Mouse (Mus musculus): ENCODE results near the gene H2al1f. TPM values are rescaled to one million over a fixed set of nuclear protein-coding genes. Genes with fewer than 3 reads are reported as not detected.
"Not testable (repeated sequence)": the region's sequence is repeated elsewhere in the genome, so short reads cannot be mapped to it uniquely, and the experiment has no call there.

The H2al1f gene
- polyA plus RNA-seq (2017; shearing (Covaris generic)): not detected

GRCm38 (mm10) chrX:11314858-11315257 lies at the start of gene H2al1f:
Gene H2al1f (plus strand): TSS chrX:11315158.
- ATAC-seq: not testable (repeated sequence)

GRCm38 (mm10) chrX:11267791-11268190 lies 47.2 kb upstream of the H2al1f start:
- no peak for ATAC-seq

- no peak for ATAC-seq
These were observed 45.9 kb upstream of the H2al1f start for GRCm38 (mm10) chrX:11269074-11269473.

GRCm38 (mm10) chrX:11273190-11273589 lies 41.8 kb upstream of the H2al1f start:
- ATAC-seq: no peak

GRCm38 (mm10) chrX:11277083-11277482 lies 37.9 kb upstream of the H2al1f start:
- no peak for ATAC-seq

- no peak for ATAC-seq
These were observed 34.2 kb upstream of the H2al1f start for GRCm38 (mm10) chrX:11280741-11281140.

GRCm38 (mm10) chrX:11288306-11288882 lies 26.6 kb upstream of the H2al1f start:
- no peak for ATAC-seq

GRCm38 (mm10) chrX:11289244-11289643 lies 25.7 kb upstream of the H2al1f start:
- ATAC-seq: no peak

- ATAC-seq: not testable (repeated sequence)
These were observed 16.0 kb upstream of the H2al1f start, which contains the start of gene H2al1a for GRCm38 (mm10) chrX:11298957-11299356. Gene H2al1a (plus strand): TSS chrX:11299257.

- ATAC-seq: not testable (repeated sequence)
These were observed 12.8 kb upstream of the H2al1f start, which contains the start of gene H2al1b for GRCm38 (mm10) chrX:11302132-11302531. Gene H2al1b (plus strand): TSS chrX:11302432.

GRCm38 (mm10) chrX:11305355-11305754 lies 9.6 kb upstream of the H2al1f start, which contains the start of gene H2al1c:
Gene H2al1c (plus strand): TSS chrX:11305655.
- not testable (repeated sequence) for ATAC-seq

GRCm38 (mm10) chrX:11308524-11308923 lies 6.4 kb upstream of the H2al1f start, which contains the start of gene H2al1d:
Gene H2al1d (plus strand): TSS chrX:11308824.
- ATAC-seq: not testable (repeated sequence)

GRCm38 (mm10) chrX:11311634-11312033 lies 3.3 kb upstream of the H2al1f start, which contains the start of gene H2al1e:
Gene H2al1e (plus strand): TSS chrX:11311934.
- not testable (repeated sequence) for ATAC-seq

GRCm38 (mm10) chrX:11317956-11318355 lies 3.0 kb downstream of the H2al1f start, which contains the start of gene H2al1g:
Gene H2al1g (plus strand): TSS chrX:11318256.
- not testable (repeated sequence) for ATAC-seq

- not testable (repeated sequence) for ATAC-seq
These were observed 6.2 kb downstream of the H2al1f start, which contains the start of gene H2al1h for GRCm38 (mm10) chrX:11321192-11321591. Gene H2al1h (plus strand): TSS chrX:11321492.

GRCm38 (mm10) chrX:11324359-11324758 lies 9.4 kb downstream of the H2al1f start, which contains the start of gene H2al1i:
Gene H2al1i (plus strand): TSS chrX:11324659.
- ATAC-seq: not testable (repeated sequence)

GRCm38 (mm10) chrX:11327522-11327921 lies 12.6 kb downstream of the H2al1f start, which contains the start of gene H2al1j:
Gene H2al1j (plus strand): TSS chrX:11327822.
- ATAC-seq: not testable (repeated sequence)

GRCm38 (mm10) chrX:11345762-11346161 lies 30.8 kb downstream of the H2al1f start:
- ATAC-seq: no peak

- no peak for ATAC-seq
These were observed 31.8 kb downstream of the H2al1f start for GRCm38 (mm10) chrX:11346756-11347155.

- ATAC-seq: no peak
These were observed 45.9 kb downstream of the H2al1f start for GRCm38 (mm10) chrX:11360823-11361222.

- ATAC-seq: no peak
These were observed 46.3 kb downstream of the H2al1f start for GRCm38 (mm10) chrX:11361261-11361660.

GRCm38 (mm10) chrX:11363890-11364289 lies 48.9 kb downstream of the H2al1f start:
- no peak for ATAC-seq

Data from inflammation-experienced regulatory T-cells, adult 6 months (primary cell).